Mouse (Mus musculus): ENCODE results near the gene Gtf2a1l. TPM values are rescaled to one million over a fixed set of nuclear protein-coding genes. Genes with fewer than 3 reads are reported as not detected.

The Gtf2a1l gene
- polyA plus RNA-seq, 1 experiment, result 0.16 TPM

DNA sequence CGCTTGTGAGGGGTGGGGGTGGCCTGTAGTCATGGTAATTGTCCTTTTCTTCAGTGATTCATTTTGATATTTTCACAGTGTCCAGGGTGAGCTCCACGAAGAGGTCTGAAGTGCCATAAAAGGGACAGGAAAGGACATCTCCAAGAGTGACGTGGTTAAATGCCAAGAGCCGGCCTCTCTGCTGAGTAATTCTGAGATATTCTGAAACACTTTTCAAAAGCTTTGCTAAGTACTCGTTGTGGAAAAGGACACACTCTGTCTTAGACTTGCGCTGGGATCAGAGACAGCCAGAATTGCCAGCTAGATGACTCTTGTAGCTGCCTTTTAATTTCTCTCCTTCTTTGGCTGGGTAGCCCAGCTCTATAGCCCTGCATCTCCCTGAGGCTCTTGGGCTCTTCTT lies 9.9 kb upstream of the Gtf2a1l start:
- no peak for TF ChIP-seq POLR2A (IDR thresholded peaks at IDR 0.05; ENCODE audit: borderline replicate concordance, insufficient read depth, low read length)
- no peak for TF ChIP-seq CTCF (IDR thresholded peaks at IDR 0.05; ENCODE audit: borderline replicate concordance, insufficient read depth, low read depth, low read length)
- Histone ChIP-seq H3K27me3 (ENCODE audit: control insufficient read depth, insufficient read depth, low read length) (no peaks in the 10 kb centered on the region), H3K4me3 (replicated peaks; ENCODE audit: insufficient read depth, low read depth, low read length) (no peak overlapping the region), H3K4me1 (ENCODE audit: control insufficient read depth, insufficient read depth, low read length) (no peaks in the 10 kb centered on the region), H3K27ac (ENCODE audit: insufficient read depth, low read length) (no peak overlapping the region)
- no peak for DNase-seq
- 76% methylated on average over 6 of the region's 6 CpGs for WGBS

GRCm38 (mm10) chr17:88666076-88666475 lies 2.4 kb upstream of the Gtf2a1l start:
- TF ChIP-seq POLR2A (IDR thresholded peaks at IDR 0.05; ENCODE audit: borderline replicate concordance, insufficient read depth, low read length), result no peak
- no peak for TF ChIP-seq CTCF (IDR thresholded peaks at IDR 0.05; ENCODE audit: borderline replicate concordance, insufficient read depth, low read depth, low read length)
- H3K27me3 ChIP-seq (ENCODE audit: control insufficient read depth, insufficient read depth, low read length), result no peaks in the 10 kb centered on the region; the same call in 1 of the 2 replicates
- H3K4me1 ChIP-seq (ENCODE audit: control insufficient read depth, insufficient read depth, low read length), result no peaks in the 10 kb centered on the region
- WGBS, result 50% methylated on average over 2 of the region's 2 CpGs
- H3K4me3 ChIP-seq (replicated peaks; ENCODE audit: insufficient read depth, low read depth, low read length), result no peak overlapping the region
- DNase-seq, result no peak
- no peak overlapping the region for H3K27ac ChIP-seq (ENCODE audit: insufficient read depth, low read length)

GRCm38 (mm10) chr17:88669921-88670320 lies 1.5 kb downstream of the Gtf2a1l start:
- TF ChIP-seq CTCF (IDR thresholded peaks at IDR 0.05; ENCODE audit: borderline replicate concordance, insufficient read depth, low read depth, low read length) (no peak), POLR2A (IDR thresholded peaks at IDR 0.05; ENCODE audit: borderline replicate concordance, insufficient read depth, low read length) (no peak)
- DNase-seq, result no peak
- WGBS, result 86% methylated on average over 2 of the region's 2 CpGs
- no peak overlapping the region for H3K27ac ChIP-seq (ENCODE audit: insufficient read depth, low read length)
- no peak overlapping the region for H3K4me3 ChIP-seq (replicated peaks; ENCODE audit: insufficient read depth, low read depth, low read length)
- no peaks in the 10 kb centered on the region for H3K4me1 ChIP-seq (ENCODE audit: control insufficient read depth, insufficient read depth, low read length)
- H3K27me3 ChIP-seq (ENCODE audit: control insufficient read depth, insufficient read depth, low read length), result no peaks in the 10 kb centered on the region; the same call in 1 of the 2 replicates

GRCm38 (mm10) chr17:88670800-88671199 lies 2.3 kb downstream of the Gtf2a1l start:
- no peak overlapping the region for H3K4me3 ChIP-seq (replicated peaks; ENCODE audit: insufficient read depth, low read depth, low read length)
- DNase-seq, result no peak
- no peaks in the 10 kb centered on the region for H3K27me3 ChIP-seq (ENCODE audit: control insufficient read depth, insufficient read depth, low read length)
- H3K4me1 ChIP-seq (ENCODE audit: control insufficient read depth, insufficient read depth, low read length), result no peaks in the 10 kb centered on the region
- no peak overlapping the region for H3K27ac ChIP-seq (ENCODE audit: insufficient read depth, low read length)
- 79% methylated on average over 4 of the region's 4 CpGs for WGBS
- TF ChIP-seq POLR2A (IDR thresholded peaks at IDR 0.05; ENCODE audit: borderline replicate concordance, insufficient read depth, low read length) (no peak), CTCF (IDR thresholded peaks at IDR 0.05; ENCODE audit: borderline replicate concordance, insufficient read depth, low read depth, low read length) (no peak)

DNA sequence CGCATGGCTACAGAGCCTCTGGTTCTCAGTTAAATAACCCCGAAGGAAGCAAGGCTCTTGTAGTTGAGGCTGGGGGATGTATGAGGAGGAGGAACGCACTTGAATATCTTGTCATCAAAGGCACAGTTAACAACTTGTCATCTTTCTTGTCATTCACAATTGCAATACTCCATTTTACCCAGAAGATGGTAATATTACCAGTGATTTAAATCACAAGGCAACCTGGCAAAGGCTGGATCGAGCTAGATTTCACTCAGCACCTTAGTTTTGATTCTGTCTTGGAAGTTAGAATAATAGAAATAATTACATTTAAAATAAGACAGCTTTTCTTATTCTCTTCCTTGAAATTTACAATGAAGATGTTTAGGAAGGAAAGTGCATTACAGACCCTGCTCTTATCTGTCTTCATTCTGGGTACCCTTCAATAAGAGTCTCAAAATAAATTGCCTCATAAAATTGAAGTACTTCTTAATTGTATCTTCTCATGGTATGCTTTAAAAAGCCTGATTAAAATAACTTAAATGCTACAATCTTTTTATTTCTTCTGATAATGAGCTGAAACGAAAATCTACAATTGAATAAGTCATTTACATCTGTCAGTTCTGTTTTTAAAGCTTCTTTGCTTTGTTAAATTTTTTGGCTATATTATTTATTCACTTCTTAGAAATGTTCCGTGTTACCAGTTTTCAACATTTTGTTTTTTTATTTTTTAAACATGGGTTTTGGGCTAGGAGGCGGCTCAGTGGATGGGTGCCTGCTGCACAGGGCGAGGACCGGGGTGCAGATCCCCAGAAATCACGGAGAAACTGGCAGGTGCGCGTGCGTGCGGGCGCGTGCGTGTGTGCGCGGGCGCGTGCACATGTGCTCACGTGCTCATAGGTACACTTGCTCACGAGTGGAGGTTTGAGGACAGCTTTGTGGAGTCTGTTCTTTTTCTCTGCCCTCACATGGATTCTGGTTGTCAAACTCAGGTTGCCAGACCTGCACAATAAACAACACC lies 7.2 kb downstream of the Gtf2a1l start:
- no peaks in the 10 kb centered on the region for H3K4me1 ChIP-seq (ENCODE audit: control insufficient read depth, insufficient read depth, low read length)
- WGBS, result 93% methylated on average over 23 of the region's 23 CpGs
- no peak overlapping the region for H3K27ac ChIP-seq (ENCODE audit: insufficient read depth, low read length)
- no peak overlapping the region for H3K4me3 ChIP-seq (replicated peaks; ENCODE audit: insufficient read depth, low read depth, low read length)
- H3K27me3 ChIP-seq (ENCODE audit: control insufficient read depth, insufficient read depth, low read length), result no peaks in the 10 kb centered on the region
- TF ChIP-seq POLR2A (IDR thresholded peaks at IDR 0.05; ENCODE audit: borderline replicate concordance, insufficient read depth, low read length) (no peak), CTCF (IDR thresholded peaks at IDR 0.05; ENCODE audit: borderline replicate concordance, insufficient read depth, low read depth, low read length) (no peak)
- no peak for DNase-seq

DNA sequence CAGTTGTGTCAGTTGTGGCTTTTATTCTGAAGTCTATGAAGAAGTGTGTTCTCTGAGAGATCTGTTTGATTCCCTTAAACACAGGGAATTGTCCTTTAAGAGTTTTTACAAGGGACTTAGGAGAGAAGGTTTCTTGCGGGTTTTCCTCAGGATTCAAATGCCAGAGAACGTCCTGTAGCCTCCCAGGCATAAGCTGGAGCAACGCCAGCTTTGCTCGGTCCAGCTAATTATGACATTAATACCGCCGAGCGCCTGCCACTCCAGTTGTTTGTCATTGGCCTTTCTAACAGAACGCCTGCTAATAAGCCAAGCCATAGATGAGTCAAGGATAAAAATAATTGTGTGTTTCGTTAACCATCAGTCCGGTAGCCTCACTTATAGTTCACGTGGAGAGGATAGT lies 19.8 kb downstream of the Gtf2a1l start:
- TF ChIP-seq CTCF (IDR thresholded peaks at IDR 0.05; ENCODE audit: borderline replicate concordance, insufficient read depth, low read depth, low read length) (no peak), POLR2A (IDR thresholded peaks at IDR 0.05; ENCODE audit: borderline replicate concordance, insufficient read depth, low read length) (no peak)
- no peak for DNase-seq
- no peak overlapping the region for H3K27ac ChIP-seq (ENCODE audit: insufficient read depth, low read length)
- 11% methylated on average over 11 of the region's 11 CpGs for WGBS
- H3K4me1 ChIP-seq (ENCODE audit: control insufficient read depth, insufficient read depth, low read length), result no peaks in the 10 kb centered on the region
- no peaks in the 10 kb centered on the region for H3K27me3 ChIP-seq (ENCODE audit: control insufficient read depth, insufficient read depth, low read length)
- no peak overlapping the region for H3K4me3 ChIP-seq (replicated peaks; ENCODE audit: insufficient read depth, low read depth, low read length)

DNA sequence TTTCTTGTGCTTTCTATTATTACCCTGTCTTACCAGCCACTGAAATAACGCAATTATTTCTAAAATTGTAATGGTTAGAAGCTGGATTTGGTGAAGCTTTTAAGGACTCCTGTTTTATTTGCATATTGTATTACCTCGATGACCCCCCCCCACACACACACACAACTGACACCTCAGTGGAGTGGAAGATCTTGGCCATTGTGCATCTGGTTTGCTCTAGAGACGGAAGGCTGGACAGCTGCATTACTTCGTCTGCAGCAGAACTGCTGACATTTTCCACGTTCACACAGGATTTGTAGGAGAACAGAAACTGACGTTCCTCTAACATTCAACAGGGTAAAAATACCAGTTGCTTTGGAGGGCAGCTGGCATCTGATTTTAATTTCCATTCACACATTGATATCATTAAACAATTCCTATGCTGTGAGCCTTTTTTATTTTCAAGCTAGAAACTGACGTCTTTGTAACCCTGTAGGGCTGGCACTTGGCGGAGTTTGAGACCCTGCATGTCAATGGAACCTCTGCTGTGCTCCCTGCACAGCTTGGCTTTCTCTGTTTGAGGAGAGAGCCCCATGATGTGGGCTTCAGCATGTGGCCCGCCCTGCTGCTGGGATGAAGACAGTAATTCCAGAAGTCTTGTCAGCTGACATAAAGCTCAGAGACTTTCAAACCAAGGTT lies 28.3 kb downstream of the Gtf2a1l start:
- 34% methylated on average over 9 of the region's 9 CpGs for WGBS
- H3K27ac ChIP-seq (ENCODE audit: insufficient read depth, low read length), result no peak overlapping the region
- H3K4me1 ChIP-seq (ENCODE audit: control insufficient read depth, insufficient read depth, low read length), result no peaks in the 10 kb centered on the region
- no peak for TF ChIP-seq CTCF (IDR thresholded peaks at IDR 0.05; ENCODE audit: borderline replicate concordance, insufficient read depth, low read depth, low read length)
- TF ChIP-seq POLR2A (IDR thresholded peaks at IDR 0.05; ENCODE audit: borderline replicate concordance, insufficient read depth, low read length), result no peak
- no peak for DNase-seq
- H3K27me3 ChIP-seq (ENCODE audit: control insufficient read depth, insufficient read depth, low read length), result no peaks in the 10 kb centered on the region
- H3K4me3 ChIP-seq (replicated peaks; ENCODE audit: insufficient read depth, low read depth, low read length), result no peak overlapping the region
